Mouse (Mus musculus) macrophage (primary cell): Measurements from ENCODE around the gene Cfap43. TPM values are rescaled to one million over a fixed set of nuclear protein-coding genes. Genes with fewer than 3 reads are reported as not detected.

Experiments used
- H3K27ac ChIP-seq: fragments of 350-480 bp; formaldehyde crosslinking; 2 replicates; pipeline ENCODE4 v1.9.0; 2021
- H3K36me3 ChIP-seq: fragments of 350-480 bp; formaldehyde crosslinking; 2 replicates; pipeline ENCODE4 v1.9.0; 2021; ENCODE audit errors: inconsistent target
- H3K4me3 ChIP-seq: fragments of 350-480 bp; formaldehyde crosslinking; 2 replicates; pipeline ENCODE4 v1.9.0; 2021; ENCODE audit errors: inconsistent target
- H3K79me2 ChIP-seq: fragments of 350-480 bp; formaldehyde crosslinking; 2 replicates; pipeline ENCODE4 v1.9.0; 2021; ENCODE audit errors: inconsistent target
- whole genome bisulfite sequencing: methylation state at CpG from one replicate; pipeline ENCODE4 v1.1.7; 2026; ENCODE audit warnings: inconsistent platforms; ENCODE audit not compliant: missing documents; 5-methylcytosine and 5-hydroxymethylcytosine counted together
- polyA plus RNA-seq: library from polyadenylated mRNA; stranded (reverse); fragments of 250-400 nt; gene quantifications from 3 replicates; pipeline ENCODE4 v1.2.4, GENCODE M21; 2018; ENCODE audit warnings: inconsistent platforms

Gene Cfap43
- polyA plus RNA-seq, 1 experiment from 2014 or later, result 0.11 TPM

- WGBS, result 40% methylated on average over 7 of the region's 7 CpGs
- Histone ChIP-seq H3K79me2 (no peaks in the 10 kb centered on the region), H3K27ac (no peak overlapping the region), H3K4me3 (no peak overlapping the region), H3K36me3 (no peaks in the 10 kb centered on the region)
Observed at GRCm38 (mm10) chr19:47689592-47689991, 229.5 kb downstream of the Cfap43 start.

Other genes with a start within 250 kb of the Cfap43 start
- gene Col17a1, start 227.2 kb downstream of the Cfap43 start, polyA plus RNA-seq, result not detected in 3 replicates
- gene Sfr1, start 187.6 kb downstream of the Cfap43 start, polyA plus RNA-seq, result 64.4 to 160 TPM (median 82.0 TPM) in 3 replicates
- 82.1 to 109 TPM (median 92.4 TPM) in 3 replicates for gene Gsto1, start 64.3 kb downstream of the Cfap43 start, polyA plus RNA-seq
- gene Gsto2, start 53.8 kb downstream of the Cfap43 start, polyA plus RNA-seq, result 0.10 to 1.4 TPM (median 1.3 TPM) in 3 replicates
- 3.1 to 6.0 TPM (median 5.1 TPM) in 3 replicates for gene Itprip, start within 50 bp of the Cfap43 start, polyA plus RNA-seq
- not detected in 3 replicates for gene Cfap58, start 18.4 kb upstream of the Cfap43 start, polyA plus RNA-seq